Mouse (Mus musculus) spleen, adult 12 weeks (tissue): ENCODE results near the gene Tfap2a.

ENCODE experiments used
- DNase-seq: peaks from one replicate; pipeline ENCODE4 v3.0.0; 2022; ENCODE audit warnings: low spot score

Tfap2a gene

GRCm38 (mm10) chr13:40734316-40734965 lies 3.7 kb downstream of the Tfap2a start:
- DNase-seq: no peak

DNA sequence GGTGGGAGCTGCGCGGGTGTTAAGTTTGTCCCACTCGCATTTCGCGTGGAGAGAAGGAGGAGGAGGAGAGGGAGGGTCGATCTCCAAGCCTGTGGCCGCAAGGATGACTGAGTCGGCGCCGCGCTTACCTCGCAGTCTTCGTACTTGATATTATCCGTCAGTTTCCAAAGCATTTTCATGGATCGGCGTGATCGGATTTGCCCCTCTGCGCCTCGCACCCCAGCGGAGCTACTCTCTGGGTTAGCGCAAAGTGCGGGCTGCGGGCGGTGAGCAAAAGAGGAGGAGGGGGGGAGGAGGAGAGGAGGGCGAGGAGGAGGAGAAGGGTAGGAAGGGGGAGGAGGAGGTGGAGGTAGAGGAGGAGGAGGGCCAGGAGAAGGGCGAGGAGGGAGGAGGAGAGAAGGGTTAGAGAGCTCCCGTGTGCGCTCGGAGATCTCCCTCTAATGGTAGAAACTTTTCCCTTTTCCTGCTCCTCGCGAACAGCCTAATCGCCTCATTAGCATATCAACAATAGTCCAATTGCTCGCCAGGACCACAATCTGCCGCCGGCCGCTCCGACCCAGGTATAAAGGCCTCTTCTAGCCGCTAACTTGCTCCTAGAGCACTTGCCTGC lies 4.5 kb downstream of the Tfap2a start:
- DNase-seq: no peak

- no peak for DNase-seq
Observed at GRCm38 (mm10) chr13:40732816-40733541, 5.2 kb downstream of the Tfap2a start.

DNA sequence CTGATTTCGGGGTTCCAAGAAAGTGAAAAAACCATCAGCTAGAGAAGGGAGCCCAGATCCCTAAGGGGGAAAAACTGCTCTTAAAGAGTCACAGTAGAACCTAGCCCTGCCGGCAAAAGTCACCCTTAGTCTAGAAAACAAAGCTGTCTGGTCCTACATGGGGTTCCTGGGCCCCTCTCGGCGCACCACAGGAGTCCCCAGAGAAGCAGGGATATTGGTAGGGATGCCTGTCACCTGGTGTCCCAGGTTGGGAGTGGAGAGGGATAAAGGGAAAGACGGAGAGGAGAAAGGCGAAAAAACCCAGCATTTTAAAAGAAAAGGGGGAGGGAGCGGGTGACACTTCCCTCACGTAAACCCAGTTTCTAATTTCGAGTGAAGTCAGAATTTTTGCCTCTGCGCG lies 6.1 kb downstream of the Tfap2a start:
- DNase-seq: no peak

DNA sequence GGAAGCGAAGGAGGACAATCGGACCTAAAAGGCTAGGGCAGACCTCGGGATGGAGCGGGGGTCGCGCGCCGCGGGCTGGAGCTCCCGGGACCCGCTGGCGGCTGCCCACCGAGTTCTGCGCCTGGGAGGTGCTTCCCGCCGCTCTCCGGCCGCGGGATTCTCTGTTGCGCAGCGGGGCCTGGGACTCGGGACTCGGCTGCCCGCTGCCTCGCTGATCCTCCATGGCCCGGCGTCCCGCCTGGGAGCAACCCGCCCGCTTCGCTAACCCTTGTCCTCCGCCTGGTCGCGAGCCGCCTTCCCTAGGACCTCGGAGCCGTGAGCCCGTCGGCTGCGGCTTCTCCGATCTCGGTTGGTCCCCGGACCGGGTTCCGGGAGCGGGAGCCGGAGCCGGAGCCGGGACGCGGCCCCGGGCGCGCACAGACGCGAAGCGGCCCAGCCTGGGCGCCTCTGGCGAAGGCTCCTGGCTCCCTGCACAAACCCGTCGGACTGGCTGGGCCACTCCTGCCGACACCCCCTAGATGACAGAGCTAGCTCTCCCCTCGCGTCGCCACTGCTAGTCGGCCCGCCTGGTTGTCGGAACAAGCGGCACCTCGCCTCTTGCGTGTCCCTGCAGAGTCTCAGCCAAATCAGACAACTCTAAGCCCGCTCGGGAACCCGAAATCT lies 6.9 kb downstream of the Tfap2a start:
- DNase-seq: no peak

DNA sequence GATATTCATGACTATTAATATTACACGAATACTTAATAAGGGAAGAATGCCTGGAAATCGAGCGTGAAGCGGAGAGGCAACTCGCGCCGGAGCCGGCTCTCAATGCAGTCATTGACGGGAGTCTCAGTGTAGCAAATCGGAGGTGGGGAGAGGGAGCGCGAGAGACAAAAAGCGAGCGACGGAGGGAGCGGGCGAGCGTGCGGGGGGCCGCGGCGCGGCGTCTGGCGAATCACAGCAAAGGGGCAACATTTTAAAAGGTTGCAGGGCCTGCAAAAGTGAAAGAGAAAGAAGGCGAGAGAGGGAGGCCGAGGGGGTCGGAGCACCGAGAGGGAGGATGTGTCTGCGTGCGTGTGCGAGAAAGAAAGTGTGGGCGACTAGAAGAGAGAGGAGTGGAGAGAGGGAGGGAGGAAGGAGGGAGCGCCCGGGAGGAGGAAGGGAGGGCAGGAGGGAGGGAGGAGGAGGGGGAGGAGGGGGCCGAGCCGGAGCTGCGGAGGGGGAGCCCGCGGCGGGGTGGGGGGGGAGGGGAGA lies 7.5 kb downstream of the Tfap2a start:
- DNase-seq: no peak

DNA sequence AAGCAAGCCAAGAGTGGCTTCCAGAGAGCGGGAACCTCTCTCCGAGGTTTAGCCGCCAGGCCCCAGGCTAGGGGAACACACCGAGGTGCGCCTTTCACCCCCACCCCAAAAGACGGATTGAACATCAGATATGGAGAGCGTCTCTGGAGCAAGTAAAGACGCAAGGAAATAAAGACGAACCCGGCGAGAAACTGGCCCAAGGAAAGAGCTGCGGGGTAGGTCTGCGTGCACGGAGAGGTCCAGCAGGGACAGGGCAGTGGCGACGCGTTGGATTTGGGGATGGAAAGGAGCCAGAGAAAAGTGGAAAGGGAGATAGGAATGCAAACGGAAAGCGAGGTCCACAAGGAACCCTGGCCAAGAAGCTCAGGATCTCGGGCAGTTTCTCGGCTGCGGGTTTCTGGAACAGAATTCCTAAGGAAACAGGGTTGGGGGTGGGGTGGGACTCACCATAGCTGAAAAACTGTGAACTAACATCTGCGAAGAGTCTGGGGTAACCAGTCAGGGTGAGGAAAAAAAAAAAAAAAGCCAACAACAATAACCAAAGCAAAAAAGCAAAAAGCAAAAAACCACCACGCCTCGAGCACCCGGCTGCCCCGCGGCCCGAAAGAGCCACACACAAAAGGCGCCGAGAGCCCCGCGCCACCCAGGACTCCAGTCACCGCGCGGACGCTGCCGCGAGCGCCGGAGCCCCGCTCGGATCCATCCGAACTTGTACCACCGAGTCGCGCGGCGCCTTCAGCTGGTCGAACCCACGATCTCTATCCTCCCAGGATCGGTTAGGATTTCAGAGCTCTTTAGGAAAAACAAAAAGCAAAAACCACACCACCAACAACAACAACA lies 8.4 kb downstream of the Tfap2a start:
- no peak for DNase-seq

DNA sequence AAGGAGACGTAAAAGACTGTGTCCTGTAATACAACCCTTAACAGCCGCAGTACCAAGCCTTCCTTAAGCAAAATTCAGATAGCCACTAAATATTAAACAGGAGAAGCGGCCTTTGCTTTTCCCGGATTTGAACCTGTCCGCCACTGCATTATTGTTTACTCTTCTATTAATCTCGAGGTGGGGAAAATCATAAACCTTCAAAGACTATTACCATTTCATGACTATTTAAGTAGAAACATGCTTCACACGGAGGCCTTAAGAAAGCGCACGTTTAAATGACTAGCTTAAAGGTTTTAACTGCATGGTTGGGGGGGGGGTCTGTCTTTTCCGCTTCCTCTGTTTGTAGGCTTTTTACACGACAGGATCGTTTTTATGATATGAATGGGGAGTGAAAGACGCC lies 9.1 kb downstream of the Tfap2a start:
- no peak for DNase-seq

DNA sequence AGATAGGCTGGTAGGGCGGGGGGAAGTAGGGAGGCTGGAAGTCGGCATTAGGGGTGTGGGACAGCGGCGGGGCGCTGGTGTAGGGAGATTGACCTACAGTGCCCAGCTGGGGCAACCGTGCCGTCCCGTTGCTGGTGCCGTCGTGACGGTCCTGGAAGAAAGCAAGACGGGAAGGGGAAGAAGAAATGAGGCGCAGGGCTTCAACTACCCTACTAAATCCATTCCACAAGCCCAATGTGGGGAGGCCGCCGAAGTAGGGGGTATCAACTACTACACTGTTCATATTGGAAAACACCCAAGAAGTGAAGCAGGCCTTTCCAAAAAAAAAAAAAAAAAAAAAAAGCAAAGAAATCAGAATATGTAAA lies 9.6 kb downstream of the Tfap2a start:
- no peak for DNase-seq

GRCm38 (mm10) chr13:40727731-40728625 lies 10.2 kb downstream of the Tfap2a start:
- DNase-seq: no peak

DNA sequence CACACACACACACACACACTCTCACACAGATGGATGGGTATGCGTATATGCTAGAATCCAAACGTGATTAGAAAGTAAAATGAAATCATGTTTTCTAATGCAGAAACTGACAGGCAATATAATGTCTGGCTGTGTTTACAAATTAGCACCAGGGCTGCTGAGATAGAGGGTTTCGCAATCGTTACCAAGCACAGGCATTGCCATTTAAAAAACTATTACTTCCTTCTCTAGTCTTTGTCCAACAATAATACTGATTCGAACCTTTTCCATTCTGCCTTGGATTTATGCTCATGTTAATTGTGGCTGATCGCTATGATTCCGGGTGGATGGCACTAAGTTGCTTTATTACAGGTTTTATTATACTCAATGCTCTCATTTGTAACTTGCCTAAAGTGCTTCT lies 12.3 kb downstream of the Tfap2a start:
- DNase-seq: no peak

DNA sequence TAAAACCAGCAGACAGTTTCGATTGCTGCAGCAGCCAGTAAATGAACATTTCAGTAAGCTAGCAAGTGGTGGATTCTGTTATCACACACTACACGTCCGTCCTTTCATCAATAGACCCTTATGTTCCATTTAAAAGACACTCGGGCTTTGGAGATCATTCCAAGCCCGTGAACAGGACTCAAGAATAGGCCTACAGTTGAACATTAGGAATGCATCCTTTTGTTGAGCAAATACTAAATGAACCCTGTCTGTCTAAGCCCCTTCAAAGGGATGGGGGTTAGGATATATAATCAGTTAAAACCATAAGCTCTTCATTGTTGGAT lies 14.6 kb downstream of the Tfap2a start:
- no peak for DNase-seq

- DNase-seq: peak; percentile 42
Observed at GRCm38 (mm10) chr13:40722741-40723597, 15.2 kb downstream of the Tfap2a start.

DNA sequence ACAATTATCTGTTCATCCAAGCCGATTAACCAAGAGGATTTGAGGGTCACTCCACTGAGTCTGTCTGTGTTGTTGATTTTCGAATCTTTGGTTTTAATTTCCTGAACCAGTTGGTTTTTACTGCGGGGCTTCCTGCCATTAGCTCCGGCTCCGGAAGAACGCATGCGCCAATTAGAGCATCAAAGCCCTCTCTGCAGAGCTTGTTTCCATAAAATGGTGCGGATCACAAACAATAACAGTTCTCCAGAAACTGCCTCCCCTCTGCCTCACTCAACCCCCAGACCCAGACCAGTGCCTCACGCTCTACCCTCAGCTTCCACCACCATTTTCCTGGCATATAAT lies 18.5 kb downstream of the Tfap2a start:
- no peak for DNase-seq

DNA sequence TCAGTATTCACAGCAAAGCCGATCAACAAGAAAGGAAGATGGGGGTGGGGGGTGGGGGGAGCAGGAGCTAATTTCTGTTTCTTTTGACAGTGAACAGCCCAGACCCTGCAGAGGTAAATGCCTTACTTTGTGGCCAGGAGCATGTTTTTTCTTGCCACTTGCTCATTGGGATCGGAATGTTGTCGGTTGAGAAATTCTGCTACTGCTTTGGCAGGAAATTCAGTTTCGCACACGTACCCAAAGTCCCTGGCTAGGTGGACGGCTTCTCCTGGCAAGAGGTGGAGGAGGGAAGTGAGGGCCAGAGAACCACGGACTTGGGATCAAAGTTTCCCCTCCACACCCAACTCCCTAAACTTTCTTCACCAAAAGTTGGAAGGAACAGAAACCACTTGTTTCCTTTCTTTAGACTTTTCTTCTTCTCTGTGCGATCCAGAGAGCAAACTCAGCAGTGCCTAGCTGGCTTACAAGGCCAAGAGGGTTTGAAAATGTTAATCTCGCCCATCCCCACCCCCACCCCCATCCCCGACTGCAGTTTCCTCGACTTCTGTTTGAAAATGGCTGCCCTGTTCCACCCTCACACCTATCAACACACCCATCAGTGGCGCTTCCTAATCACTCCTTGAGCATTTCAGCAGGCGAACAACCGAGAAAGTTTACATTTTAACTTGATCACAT lies 19.0 kb downstream of the Tfap2a start:
- DNase-seq: no peak

GRCm38 (mm10) chr13:40716771-40717716 lies 21.1 kb downstream of the Tfap2a start:
- DNase-seq: no peak

DNA sequence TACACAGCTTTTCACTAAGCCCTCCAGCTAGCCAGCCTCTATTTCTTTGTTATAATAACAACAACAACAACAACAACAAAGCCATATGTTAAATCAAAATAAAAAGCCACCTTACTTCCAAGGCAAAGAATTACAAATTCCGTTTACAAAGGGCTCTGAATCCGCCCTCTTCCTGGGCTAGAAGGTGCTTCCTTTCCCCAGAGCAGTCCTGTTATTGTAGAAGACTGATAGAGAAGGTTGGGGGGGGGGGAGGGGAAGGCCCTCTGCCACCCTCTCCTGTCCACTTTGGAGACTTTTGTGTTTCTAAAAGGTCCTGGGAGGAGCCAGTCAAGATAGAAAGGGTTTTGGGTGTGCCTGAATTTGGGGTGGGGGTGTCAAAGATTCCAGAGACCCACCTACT lies 23.6 kb downstream of the Tfap2a start:
- DNase-seq: no peak

DNA sequence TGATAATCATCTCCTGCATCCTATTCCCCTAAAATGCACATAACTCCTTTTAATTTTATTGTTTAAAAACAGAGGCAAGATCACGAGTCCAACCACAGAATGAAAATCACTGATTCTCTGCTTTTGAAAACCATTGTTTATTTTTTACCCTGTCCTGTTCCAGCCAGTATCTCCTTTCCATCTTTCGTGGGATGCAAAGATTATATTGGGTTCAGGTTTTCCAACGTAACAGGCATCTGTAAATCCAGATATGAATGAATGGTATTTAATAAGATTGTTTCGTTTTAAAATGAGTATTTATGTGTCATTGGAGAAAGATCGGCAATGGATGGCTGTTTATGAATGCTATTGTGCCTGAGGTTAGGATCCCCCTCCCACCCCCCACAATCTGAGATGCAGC lies 24.5 kb downstream of the Tfap2a start:
- DNase-seq: no peak
